Mouse (Mus musculus) limb, embryonic 15.5 days (tissue): ENCODE data around the gene Gjc2. TPM values are rescaled to one million over a fixed set of nuclear protein-coding genes. Genes with fewer than 3 reads are reported as not detected.

Source experiments
- ATAC-seq: fragments of 200-750 bp; cut with Nextera tagmentation; 2 replicates; pipeline ENCODE4 v1.8.0; 2017; ENCODE audit warnings: low read depth, moderate TSS enrichment; ENCODE audit not compliant: insufficient number of reproducible peaks, low FRiP score, low TSS enrichment
- H3K27ac ChIP-seq: fragments of 300-500 bp; sonication (generic); 2 replicates; pipeline ENCODE4 v1.5.1; 2015; ENCODE audit warnings: moderate library complexity, mild to moderate bottlenecking, inconsistent platforms
- H3K27me3 ChIP-seq: fragments of 300-500 bp; sonication (generic); 2 replicates; pipeline ENCODE4 v1.6.1; 2015; ENCODE audit warnings: inconsistent platforms
- H3K36me3 ChIP-seq: fragments of 300-500 bp; sonication (generic); 2 replicates; pipeline ENCODE4 v1.6.1; 2015; ENCODE audit warnings: inconsistent platforms
- H3K4me1 ChIP-seq: fragments of 300-500 bp; sonication (generic); 2 replicates; pipeline ENCODE4 v1.6.1; 2015; ENCODE audit warnings: inconsistent platforms
- H3K4me2 ChIP-seq: fragments of 300-500 bp; sonication (generic); 2 replicates; pipeline ENCODE4 v1.6.1; 2015; ENCODE audit warnings: mild to moderate bottlenecking, inconsistent platforms
- H3K4me3 ChIP-seq: fragments of 300-500 bp; sonication (generic); 2 replicates; pipeline ENCODE4 v1.5.1; 2015; ENCODE audit warnings: mild to moderate bottlenecking, inconsistent platforms
- H3K9ac ChIP-seq: fragments of 300-500 bp; sonication (generic); 2 replicates; pipeline ENCODE4 v1.6.1; 2015; ENCODE audit warnings: inconsistent platforms
- H3K9me3 ChIP-seq: fragments of 300-500 bp; sonication (generic); 2 replicates; pipeline ENCODE4 v1.6.1; 2016; ENCODE audit warnings: inconsistent platforms
- WGBS: fragments of 180-500 bp; shearing (Covaris S2); methylation state at CpG from one replicate; pipeline ENCODE4 v1.1.7; 2015; 5-methylcytosine and 5-hydroxymethylcytosine counted together
- polyA plus RNA-seq: library from polyadenylated mRNA; unstranded; fragments of >200 nt; fragmentation: Nextera tagmentation; extraction: Ambion mirVana; gene quantifications from 2 replicates; pipeline ENCODE4 v1.2.1, GENCODE M21; 2015

The Gjc2 gene
- polyA plus RNA-seq, 1 experiment from 2014 or later = 0.32 TPM

DNA sequence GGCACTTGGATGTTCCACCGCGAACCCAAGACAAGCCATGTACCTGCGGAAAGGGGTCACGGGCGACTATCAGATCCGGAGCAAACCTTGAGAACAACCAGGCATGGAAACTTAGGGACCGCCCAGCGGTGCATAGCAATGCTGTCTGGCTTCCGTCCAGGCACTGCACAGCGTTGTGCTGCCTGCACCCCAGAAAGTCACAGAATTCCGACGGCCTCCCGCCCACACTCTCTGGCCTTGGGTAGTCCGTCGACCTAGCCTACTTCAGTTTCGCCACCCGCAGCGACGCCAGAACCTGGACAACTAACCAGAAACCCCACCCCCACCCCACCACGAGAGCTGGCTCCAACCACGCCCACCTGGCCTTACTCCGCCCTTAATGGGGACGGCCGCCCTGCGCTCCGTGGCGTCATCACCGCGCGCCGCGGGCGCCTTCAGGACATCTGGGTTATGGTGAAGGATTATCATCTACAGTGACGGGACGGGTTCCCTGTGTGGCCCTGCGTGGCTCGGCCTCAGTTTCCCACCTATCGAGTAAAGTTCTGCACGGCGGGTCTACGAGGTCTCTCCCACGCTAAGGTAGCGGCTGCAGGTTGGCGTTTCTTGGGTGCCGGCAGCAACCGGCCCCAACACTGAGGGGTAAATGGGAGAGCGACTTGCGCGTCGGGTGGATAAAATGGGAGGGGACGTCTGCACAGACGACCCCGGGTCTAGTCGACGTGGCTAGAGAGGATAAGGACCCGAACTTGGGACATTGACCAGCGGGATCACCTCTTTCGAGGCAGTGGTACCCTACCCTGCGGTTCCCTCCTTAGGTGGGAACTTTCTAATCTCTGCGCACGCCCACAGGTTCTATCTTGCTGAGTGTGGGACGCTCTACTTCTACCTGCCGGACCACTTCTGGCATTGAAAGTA, 19.3 kb upstream of the Gjc2 start, which contains the start of gene Mrpl55:
TSS of gene Mrpl55 (plus strand) at position 406 of the 915 bp plus-strand sequence.
- Histone ChIP-seq H3K4me1 (peaks cover 18% of the 10 kb centered on the region), H3K27me3 (no peaks in the 10 kb centered on the region), H3K27ac (peak within 1 kb of the TSS; percentile 87), H3K9ac (peak within 1 kb of the TSS; percentile 78), H3K36me3 (peaks cover 52% of the 10 kb centered on the region), H3K4me3 (peak within 1 kb of the TSS; percentile 88), H3K9me3 (no peaks in the 10 kb centered on the region), H3K4me2 (peak within 1 kb of the TSS; percentile 81)
- peak; percentile 85 for ATAC-seq
- under 1% methylated on average over 63 of the region's 63 CpGs for WGBS

DNA sequence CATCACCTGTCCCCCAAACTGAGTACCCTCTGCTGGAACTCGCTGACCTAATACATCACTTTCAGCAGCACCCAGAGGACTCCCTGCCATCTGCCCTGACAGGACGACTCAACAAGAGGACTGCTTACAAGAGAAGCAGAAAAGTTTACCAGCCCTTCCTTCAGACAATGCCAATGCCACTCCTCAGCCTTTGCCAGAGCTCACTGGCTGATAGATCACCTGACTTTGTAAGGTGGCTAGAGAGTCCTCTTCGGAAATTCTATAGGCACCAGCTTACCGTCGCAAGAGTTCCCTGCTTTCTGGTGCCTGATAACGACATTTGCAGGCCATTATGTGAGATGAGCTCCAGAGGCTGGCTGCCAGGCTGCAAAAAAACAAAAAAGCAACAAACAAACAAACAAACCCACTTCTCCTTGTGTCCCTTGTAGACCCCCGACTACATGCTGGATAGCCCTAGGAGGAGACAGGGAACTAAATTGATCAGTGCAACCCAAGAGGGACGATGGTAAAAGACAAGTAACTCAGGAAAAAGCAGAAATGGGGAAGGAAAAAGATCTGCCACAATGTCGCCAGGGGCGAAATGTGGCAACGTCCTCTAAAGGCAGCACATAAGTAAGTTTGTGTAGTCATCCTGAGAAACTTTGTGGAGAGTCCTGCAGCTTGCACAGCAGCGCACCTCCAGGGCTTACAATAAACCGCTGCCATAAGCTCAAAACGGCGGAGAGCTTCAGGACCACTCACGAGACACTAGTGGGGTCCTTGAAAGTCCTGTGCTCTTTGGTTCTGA, 18.4 kb upstream of the Gjc2 start:
- H3K4me1 ChIP-seq = peaks cover 18% of the 10 kb centered on the region
- H3K36me3 ChIP-seq = peaks cover 45% of the 10 kb centered on the region
- no peaks in the 10 kb centered on the region for H3K9me3 ChIP-seq
- no peaks in the 10 kb centered on the region for H3K27me3 ChIP-seq
- H3K9ac ChIP-seq = peak overlapping the region; percentile 78
- H3K4me2 ChIP-seq = peak overlapping the region; percentile 81
- no peak for ATAC-seq
- WGBS = 27% methylated on average over 16 of the region's 16 CpGs
- H3K4me3 ChIP-seq = peak overlapping the region; percentile 88
- H3K27ac ChIP-seq = peak overlapping the region; percentile 87

DNA sequence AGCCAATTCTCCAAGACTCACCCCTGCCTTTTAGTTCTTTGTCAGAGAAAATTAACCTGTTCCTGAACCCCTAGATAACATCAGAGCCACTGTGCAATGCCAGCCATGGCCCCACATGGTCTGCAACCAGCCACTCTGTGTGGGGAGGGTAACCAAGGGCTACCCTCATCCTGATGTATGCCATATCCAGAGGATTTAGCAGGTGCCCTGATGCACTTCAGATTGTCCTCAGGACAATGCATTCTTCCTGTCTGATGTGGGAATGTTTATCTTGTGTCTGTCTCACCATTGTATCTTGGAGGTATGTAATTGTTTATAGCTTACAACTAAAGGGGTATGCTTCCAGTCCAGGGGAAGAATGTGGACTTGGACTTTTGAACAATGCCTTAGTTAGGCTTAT, 13.2 kb upstream of the Gjc2 start:
- no peaks in the 10 kb centered on the region for H3K27me3 ChIP-seq
- H3K9ac ChIP-seq = no peak overlapping the region
- H3K4me2 ChIP-seq = no peak overlapping the region
- peaks cover 23% of the 10 kb centered on the region for H3K36me3 ChIP-seq
- no peaks in the 10 kb centered on the region for H3K9me3 ChIP-seq
- no peak for ATAC-seq
- H3K27ac ChIP-seq = no peak overlapping the region
- peaks cover 6% of the 10 kb centered on the region for H3K4me1 ChIP-seq
- no peak overlapping the region for H3K4me3 ChIP-seq

DNA sequence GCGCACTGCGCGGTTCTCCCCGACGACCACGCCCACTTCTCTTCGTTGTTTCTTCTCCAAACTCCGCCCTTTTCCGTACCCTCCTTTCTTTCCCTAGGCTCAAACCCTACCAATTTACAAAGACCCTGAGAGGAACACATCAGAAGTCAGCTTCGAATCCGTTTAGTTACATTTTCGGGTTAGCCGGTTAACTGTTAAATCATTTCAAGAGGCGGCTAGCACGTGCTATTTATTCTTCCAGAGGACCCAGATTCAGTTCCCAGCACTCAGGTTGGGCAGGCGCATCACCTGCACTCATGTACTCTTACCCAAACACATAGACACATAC, 9.0 kb upstream of the Gjc2 start, which contains the start of gene Guk1:
TSS of gene Guk1 (minus strand) at position 154 of the 328 bp plus-strand sequence.
- Histone ChIP-seq H3K4me3 (peak within 1 kb of the TSS; percentile 73), H3K4me2 (peak within 1 kb of the TSS; percentile 68), H3K9me3 (no peaks in the 10 kb centered on the region), H3K27ac (peak within 1 kb of the TSS; percentile 95), H3K27me3 (no peaks in the 10 kb centered on the region), H3K36me3 (0 out of 2 replicates have a peak, but pooled peaks cover under 1% of the 10 kb centered on the region), H3K4me1 (peaks cover 18% of the 10 kb centered on the region), H3K9ac (peak within 1 kb of the TSS; percentile 71)
- ATAC-seq = no peak
- WGBS = 6% methylated on average over 16 of the region's 16 CpGs

DNA sequence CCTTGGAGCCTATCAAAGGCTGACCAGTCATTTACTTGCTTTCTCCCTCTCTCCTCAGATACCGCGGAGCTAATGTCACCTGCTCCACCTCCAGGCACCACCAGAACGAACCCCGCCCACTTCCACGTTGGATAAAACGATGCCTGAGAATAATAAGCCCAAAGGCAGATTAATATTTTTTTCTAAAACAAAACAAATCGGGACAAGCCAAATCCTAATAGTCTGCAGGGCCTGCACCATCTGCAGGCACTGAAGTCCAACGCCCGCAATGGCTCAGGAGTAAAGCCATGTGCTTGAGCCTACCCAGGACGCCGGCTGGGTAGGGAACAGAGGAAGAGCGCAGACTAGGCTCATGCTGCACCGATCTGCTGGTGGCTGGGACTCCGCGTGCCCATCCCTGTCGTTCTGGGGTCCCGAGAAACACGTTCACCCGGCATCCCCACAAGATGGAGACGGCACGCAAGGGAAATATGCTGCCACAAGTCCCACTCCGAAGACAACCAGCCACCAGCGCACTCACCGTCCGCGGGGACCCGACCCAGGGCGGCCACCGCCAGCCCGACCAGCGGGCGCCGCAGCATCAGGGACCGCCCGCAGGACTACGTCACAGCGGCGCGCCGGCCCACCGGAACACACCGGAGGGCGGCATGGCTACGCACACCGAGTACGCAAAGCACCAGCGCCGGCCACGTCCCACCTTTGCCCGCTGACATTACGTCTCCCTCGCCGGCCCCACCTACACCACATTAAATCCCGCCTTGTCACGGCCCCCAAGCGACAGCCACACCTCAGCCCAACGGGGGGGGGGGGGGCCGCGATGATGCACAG, 8.4 kb upstream of the Gjc2 start:
- Histone ChIP-seq H3K4me1 (peaks cover 18% of the 10 kb centered on the region), H3K9ac (peak overlapping the region; percentile 71), H3K27ac (peak overlapping the region; percentile 95), H3K27me3 (no peaks in the 10 kb centered on the region), H3K9me3 (no peaks in the 10 kb centered on the region), H3K4me2 (peak overlapping the region; percentile 68), H3K36me3 (0 out of 2 replicates have a peak, but pooled peaks cover 6% of the 10 kb centered on the region), H3K4me3 (peak overlapping the region; percentile 73)
- peak; percentile 95 for ATAC-seq
- under 1% methylated on average over 56 of the region's 59 CpGs for WGBS

DNA sequence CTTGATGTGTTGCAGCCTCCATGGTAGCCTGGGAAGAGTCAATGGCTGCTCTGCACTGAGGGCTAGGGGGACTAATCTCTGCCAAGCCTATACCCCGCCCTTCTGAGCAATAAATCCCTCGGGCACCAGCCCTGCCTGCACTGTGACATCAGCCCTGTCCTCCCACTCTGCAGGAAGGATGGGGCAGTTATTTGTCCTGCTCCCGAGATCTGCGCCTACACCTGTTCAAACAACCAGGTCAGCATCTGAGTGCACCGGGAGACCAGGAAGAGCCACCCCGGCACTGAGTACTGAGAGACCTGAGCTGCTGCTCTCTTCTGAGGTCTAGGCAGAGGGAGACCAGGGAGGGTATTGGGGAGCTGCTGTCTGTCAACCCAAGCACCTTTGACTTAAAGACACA, 4.7 kb upstream of the Gjc2 start:
- Histone ChIP-seq H3K36me3 (peaks cover 43% of the 10 kb centered on the region), H3K4me3 (no peak overlapping the region), H3K27ac (no peak overlapping the region), H3K4me1 (peaks cover 21% of the 10 kb centered on the region), H3K9me3 (no peaks in the 10 kb centered on the region), H3K4me2 (no peak overlapping the region), H3K9ac (no peak overlapping the region), H3K27me3 (no peaks in the 10 kb centered on the region)
- ATAC-seq = no peak
- 76% methylated on average over 6 of the region's 6 CpGs for WGBS

DNA sequence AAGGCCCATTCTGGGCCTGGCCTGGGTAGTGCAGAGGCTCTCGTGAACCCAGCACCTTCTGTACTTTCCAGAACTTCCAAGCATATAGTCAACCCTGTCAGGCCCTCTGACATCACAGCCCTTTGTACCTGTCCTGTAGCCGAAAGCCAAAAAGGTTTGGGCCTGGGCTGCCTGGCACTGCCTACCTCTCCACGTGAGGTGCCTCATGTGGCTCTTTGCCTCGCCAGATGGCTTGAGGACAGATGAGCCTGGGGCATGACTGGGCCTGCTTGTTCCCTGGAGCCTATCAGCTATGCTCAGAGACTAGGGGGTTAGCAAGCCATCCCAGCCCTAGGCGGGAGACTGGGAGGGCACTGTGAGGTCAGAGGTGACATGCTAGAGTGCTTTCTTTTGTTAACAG, 2.5 kb upstream of the Gjc2 start:
- H3K9ac ChIP-seq = no peak overlapping the region
- H3K4me3 ChIP-seq = no peak overlapping the region
- H3K36me3 ChIP-seq = peaks cover 48% of the 10 kb centered on the region
- H3K27me3 ChIP-seq = 0 out of 2 replicates have a peak, but pooled peaks cover 3% of the 10 kb centered on the region
- peaks cover 13% of the 10 kb centered on the region for H3K4me1 ChIP-seq
- WGBS = 72% methylated on average over 5 of the region's 5 CpGs
- H3K9me3 ChIP-seq = no peaks in the 10 kb centered on the region
- no peak for ATAC-seq
- no peak overlapping the region for H3K4me2 ChIP-seq
- H3K27ac ChIP-seq = no peak overlapping the region

DNA sequence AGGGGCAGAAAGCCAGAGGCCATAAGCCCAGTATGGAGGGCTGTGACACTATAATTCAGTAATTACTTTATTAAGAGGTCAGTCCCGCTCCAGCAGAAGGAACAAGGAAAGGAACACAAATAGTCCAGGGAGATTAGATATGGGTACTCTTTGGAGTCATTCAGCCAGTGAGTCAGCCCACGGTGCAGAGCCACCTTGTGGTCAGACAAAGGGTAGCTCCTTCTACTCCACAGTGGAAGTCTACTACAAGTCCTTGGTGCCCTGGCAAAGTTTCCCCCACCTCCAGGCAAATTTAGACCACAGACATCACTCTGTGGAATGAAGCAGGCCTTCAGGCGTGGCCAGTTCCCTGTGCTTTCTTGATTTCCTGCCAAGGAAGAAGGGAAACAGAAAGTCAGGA, 808 bp upstream of the Gjc2 start:
- Histone ChIP-seq H3K27me3 (peaks cover 13% of the 10 kb centered on the region), H3K9ac (no peak overlapping the region), H3K4me2 (no peak overlapping the region), H3K4me3 (no peak overlapping the region), H3K4me1 (peaks cover 7% of the 10 kb centered on the region), H3K36me3 (peaks cover 48% of the 10 kb centered on the region), H3K27ac (no peak overlapping the region), H3K9me3 (no peaks in the 10 kb centered on the region)
- WGBS = 34% methylated on average over 3 of the region's 3 CpGs
- ATAC-seq = no peak

DNA sequence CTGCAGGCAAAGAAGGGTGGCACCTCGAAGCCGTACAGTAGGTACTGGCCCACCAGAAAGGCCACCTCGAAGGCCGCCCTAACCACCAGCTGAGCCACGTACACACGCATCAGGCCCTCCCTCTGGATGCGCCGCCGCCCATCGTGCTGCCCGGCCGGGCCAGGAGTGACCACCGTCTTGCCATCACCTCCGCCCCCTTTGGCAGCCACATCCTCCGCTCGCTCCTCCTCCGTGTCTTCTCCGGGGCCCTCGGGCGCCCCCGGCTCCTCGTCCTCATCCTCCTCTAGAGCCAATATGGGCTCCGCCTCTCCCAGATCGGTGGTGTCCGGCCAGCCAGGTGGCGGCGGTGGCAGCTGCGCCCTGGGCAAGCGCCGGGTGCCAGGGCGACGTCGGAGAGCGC, 6.1 kb downstream of the Gjc2 start:
- H3K4me2 ChIP-seq = peak overlapping the region; percentile 30; the same call in 1 of the 2 replicates
- no peak overlapping the region for H3K9ac ChIP-seq
- H3K36me3 ChIP-seq = no peaks in the 10 kb centered on the region
- ATAC-seq = no peak
- H3K27ac ChIP-seq = no peak overlapping the region
- H3K9me3 ChIP-seq = no peaks in the 10 kb centered on the region
- peaks cover 68% of the 10 kb centered on the region for H3K27me3 ChIP-seq
- H3K4me1 ChIP-seq = peaks cover 12% of the 10 kb centered on the region
- 7% methylated on average over 34 of the region's 34 CpGs for WGBS
- H3K4me3 ChIP-seq = peak overlapping the region; percentile 27

DNA sequence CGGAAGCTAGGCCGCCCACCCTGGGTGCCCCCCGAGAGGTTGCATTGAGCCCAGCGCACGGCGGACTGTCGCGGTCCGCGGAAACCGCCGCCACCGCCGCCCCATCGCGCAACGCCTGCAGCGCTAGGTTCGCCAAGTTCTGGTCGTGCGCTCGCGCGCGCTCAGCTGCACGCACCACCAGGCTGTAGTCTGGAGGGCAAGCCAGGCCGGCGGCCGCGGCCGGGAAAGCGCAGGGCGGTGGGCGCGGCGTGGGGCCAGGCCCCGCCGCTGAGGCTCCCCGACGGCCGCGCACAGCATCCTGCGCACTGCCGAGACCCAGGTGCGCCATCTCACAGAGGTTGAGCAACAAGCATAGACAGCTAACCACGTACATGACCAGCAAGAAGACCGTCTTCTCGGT, 6.5 kb downstream of the Gjc2 start:
- H3K9me3 ChIP-seq = no peaks in the 10 kb centered on the region
- H3K4me3 ChIP-seq = peak overlapping the region; percentile 27
- WGBS = 3% methylated on average over 48 of the region's 48 CpGs
- H3K27me3 ChIP-seq = peaks cover 68% of the 10 kb centered on the region
- no peak overlapping the region; the same call in 1 of the 2 replicates for H3K9ac ChIP-seq
- no peak overlapping the region for H3K27ac ChIP-seq
- ATAC-seq = no peak
- H3K36me3 ChIP-seq = no peaks in the 10 kb centered on the region
- peaks cover 12% of the 10 kb centered on the region for H3K4me1 ChIP-seq
- H3K4me2 ChIP-seq = peak overlapping the region; percentile 30

DNA sequence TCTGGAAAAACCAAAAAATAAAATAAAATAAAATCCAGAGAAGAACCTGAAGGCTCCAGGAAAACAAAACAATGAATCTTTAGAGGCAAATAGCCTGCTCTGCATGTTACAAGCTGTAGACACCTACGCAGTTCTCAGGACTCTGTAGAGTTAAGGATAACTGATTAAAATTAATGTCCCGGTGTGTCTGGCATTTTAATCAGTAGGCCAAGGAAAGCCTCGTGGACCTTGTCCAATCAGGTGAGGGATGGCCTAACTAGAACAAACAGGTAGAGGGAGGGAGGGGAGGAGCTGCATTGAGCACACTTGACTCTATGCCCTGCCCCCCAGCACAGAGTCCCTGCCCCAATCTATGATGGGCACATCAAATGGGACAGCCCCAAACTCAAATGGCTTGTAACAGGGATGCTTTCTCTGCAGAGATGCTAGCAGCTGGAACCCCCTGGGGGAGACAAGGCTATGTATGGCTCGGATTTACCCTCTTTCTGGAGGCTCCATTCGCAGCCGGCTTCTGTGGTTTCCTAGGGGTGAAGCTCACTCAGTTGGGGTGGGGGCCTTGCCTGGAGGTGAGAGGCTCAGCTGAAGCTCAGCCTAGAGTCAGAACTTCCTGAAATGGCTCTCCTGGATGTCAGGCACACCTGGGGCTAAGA, 8.7 kb downstream of the Gjc2 start:
- WGBS = 55% methylated on average over 6 of the region's 6 CpGs
- peaks cover 59% of the 10 kb centered on the region for H3K27me3 ChIP-seq
- no peak overlapping the region for H3K4me2 ChIP-seq
- H3K27ac ChIP-seq = no peak overlapping the region
- no peak; the same call in 1 of the 2 replicates for ATAC-seq
- H3K36me3 ChIP-seq = no peaks in the 10 kb centered on the region
- H3K9ac ChIP-seq = no peak overlapping the region
- peaks cover 12% of the 10 kb centered on the region for H3K4me1 ChIP-seq
- no peak overlapping the region for H3K4me3 ChIP-seq
- no peaks in the 10 kb centered on the region for H3K9me3 ChIP-seq
